Mouse (Mus musculus) urinary bladder, adult 18-20 months (tissue): ENCODE measurements around the gene Kalrn.
"Not testable (repeated sequence)": the region's sequence is repeated elsewhere in the genome, so short reads cannot be mapped to it uniquely, and the experiment has no call there.

ENCODE experiments used
- DNase-seq, 2 experiments: peaks; one replicate each; pipeline ENCODE4 v3.0.0; 2022; ENCODE audit warnings: low spot score in 2 of 2, mixed read lengths in 2 of 2

Gene Kalrn

GRCm38 (mm10) chr16:34113150-34113549, 460.2 kb downstream of the Kalrn start:
- no peak for DNase-seq

GRCm38 (mm10) chr16:34112490-34112889, 460.8 kb downstream of the Kalrn start:
- no peak for DNase-seq

DNA sequence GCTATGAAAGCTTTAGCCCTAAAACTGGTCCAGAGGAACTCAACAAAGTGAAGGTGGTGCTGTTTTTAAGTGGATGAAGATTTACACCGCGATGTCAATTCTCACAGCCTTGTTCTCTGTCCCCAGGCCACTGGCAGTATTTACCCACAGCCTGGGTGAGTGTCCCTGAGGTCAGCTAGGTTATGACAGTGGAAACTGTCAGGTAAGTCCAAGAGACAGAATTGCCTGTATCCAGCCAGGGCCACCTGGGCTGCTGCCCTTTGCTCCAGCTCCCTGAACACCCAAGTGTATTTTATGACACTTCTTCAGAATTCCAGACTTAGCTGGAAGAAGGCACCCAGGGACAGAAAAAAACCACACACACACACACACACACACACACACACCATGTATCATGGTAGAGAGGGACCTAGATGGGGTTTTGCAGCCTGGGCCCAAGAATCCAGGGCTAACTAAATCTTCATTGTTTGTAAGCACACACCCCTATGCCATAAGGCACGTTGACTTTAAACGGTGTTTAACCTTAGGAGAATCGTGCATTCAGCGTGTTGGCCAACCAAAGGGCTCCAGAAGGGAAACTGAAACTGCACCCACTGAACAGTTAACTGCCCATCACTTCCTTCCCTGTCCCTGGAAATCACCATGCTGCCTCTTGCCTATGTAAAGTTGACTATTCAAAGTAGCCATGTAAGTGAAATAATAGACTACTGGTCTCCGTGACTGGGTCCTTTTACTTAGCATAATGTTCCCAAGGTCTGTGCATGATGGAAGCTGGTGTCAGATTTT, 462.3 kb downstream of the Kalrn start:
- no peak for DNase-seq

DNA sequence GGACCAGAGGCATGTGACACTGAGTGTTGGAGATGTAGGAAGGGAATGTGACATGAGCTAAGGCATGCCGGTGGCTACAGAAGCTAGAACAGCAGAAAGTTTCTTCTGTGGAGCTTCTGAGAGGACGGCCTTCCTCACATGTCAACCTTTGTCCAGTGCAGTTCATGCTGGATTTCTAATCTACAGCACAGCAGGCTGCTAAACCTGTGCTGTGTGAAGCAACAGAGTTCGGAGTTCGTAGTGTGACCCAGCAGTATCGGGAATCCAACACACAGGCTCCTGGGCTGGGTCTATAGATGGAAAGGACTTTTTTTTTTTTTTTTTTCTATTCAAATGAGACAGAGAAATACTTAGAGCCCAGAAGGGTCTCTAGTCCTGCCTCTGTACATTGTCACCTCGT, 468.9 kb downstream of the Kalrn start:
- no peak for DNase-seq

DNA sequence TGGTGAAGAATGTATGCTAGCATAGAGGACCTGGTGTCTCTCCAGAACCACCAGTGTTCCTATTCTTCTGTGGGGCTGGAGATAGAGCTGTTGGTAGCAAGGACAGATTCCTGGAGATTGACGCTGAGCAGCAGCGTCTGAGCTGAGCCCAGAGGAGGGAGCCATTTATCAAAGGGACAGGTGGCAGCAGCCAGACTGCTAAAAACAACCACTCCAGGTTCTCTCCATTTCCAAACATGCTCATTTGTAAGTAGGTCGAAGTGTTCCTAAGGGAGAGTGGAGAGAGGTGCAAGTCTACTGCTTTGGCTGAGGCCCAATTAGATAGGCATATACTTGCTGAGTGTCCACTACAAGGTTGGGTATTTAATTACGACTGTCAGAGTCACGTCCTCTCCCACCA, 470.6 kb downstream of the Kalrn start:
- no peak for DNase-seq

GRCm38 (mm10) chr16:34099795-34100194, 473.5 kb downstream of the Kalrn start:
- no peak for DNase-seq

DNA sequence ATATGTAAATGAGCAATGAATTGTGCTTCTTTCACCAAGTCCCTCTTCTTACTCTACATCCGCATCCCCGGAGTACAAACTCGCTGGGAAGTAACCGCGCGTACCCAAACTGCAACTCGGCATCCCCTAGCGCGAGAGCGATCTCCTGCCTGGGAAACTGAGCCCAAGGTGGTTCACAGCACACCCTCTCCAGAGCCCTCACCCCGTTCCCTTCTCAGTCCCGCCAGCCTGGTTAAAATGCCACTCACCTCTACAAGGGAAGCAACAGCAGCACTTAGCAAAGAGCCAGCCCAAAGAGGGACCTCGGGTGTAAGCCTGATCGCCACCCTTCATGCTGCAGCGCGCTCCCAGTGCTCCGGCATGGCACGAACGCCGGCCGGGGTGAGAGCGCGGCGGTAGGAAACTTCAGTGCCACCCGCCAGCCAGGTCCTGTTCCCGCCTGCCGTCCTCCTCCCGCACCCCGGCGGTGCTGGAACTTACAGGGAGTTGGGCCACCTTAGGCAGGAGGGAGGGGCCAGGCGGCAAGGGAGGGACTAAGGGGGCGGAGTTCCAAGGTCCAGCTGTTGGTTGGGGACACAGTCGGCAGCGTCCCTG, 477.7 kb downstream of the Kalrn start:
- peak; percentile 57 to 66 for DNase-seq

DNA sequence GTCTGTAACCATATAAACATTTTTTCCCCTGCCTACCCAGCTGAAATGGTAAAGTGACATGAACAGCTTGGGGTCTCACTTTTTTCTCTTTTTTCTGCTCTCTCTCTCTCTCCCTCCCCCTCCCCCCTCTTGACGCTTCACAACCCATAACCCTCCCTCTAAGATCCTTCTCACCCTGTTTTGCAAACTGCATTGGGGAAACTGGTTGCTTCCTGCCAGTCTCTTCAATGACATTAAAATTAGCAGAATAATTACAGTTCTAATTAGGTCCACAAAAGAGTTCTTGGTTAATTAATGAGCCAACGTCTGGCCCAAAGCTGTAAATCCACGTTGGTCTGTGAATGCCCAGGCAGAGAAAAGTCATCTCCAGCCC, 478.3 kb downstream of the Kalrn start:
- DNase-seq: no peak

GRCm38 (mm10) chr16:34094446-34095092, 478.8 kb downstream of the Kalrn start:
- DNase-seq: peak in 1 of 2 experiments; percentile 21

GRCm38 (mm10) chr16:34093734-34094445, 479.4 kb downstream of the Kalrn start:
- no peak for DNase-seq

DNA sequence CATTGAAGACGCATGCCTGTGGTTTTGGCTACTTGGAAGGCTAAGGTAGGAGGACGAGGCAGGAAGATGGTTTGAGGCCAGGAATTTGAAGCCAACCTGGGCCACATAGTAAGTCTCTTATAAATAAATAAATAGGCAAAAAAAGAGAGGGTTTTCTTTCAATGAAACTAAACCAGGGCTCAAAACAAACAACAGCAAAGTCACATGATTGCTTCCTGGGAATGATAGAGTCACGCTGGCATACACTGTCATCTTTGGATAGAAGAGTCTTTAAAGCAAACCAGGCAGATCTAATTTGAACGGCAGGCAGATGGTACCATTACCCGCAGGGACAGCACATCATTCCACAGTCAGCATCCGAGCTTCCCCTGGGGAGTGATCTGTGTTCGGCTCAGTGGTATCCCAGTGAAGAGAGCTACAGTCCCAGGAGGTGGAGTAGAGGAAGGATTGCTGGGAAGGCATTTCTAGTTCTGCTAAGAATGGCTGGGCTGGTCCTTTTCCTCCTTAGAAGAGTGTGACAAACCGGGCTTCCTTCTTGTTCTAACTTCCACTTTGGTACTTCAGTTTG, 483.7 kb downstream of the Kalrn start:
- DNase-seq: no peak

GRCm38 (mm10) chr16:34089022-34089421, 484.3 kb downstream of the Kalrn start:
- no peak for DNase-seq

DNA sequence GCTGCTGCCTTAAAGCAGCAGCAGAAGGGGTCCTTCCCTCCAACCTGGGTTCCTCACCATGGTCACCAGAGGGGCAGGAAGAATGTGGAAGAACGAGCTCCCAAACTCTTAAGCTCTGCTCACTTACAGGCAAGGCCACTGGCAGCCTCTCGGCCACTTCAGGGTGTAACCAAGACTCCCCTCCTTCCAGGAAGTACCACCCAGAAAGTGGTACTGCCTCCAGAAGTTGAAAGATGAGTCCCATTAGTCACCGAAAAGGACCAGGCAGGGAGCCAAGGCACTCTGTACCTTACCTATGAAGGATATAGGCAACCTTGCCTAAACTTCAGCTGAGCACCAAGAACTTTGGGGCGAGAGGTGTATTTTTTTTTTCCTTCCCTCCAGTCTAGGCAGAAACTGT, 485.0 kb downstream of the Kalrn start:
- no peak for DNase-seq

DNA sequence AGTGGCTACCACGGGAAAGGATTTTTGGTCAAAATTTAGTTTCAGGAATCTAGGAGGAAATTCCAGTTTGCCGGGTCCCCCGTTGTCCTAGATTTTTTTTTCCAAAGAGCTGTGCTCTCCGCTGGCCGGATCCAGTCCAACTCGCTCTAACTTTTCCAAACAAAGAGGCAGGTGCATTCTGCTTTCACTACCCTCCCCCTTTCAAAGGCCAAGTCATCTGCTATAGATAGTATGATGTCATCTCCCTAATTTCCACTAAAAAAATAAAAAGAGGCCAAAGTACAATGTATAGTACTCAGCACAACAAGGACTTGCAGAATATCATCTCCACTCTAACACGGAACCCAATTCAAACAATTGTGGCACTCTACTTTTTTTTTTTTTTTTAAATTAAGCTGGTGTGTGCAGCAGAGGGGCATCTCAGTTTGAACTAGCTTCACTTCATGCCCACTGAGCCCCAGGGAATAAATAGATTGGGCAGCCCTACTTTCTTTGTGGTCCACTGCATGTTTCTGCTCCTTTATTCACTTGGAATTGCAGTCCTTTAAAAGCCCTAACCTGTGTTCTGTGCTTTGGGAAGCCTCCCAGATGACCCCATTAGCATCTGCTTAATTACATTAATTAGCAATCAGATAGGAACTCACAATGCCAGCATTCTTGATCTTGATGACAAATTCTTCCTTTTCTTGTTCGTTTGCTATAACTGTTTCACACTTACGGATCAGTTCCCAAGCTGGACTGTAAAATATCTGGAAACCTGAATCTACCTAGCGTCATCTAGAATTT, 489.0 kb downstream of the Kalrn start:
- DNase-seq: no peak

- DNase-seq: no peak
Observed at GRCm38 (mm10) chr16:34082494-34083469, 490.6 kb downstream of the Kalrn start.

- no peak for DNase-seq
Observed at GRCm38 (mm10) chr16:34081683-34082438, 491.5 kb downstream of the Kalrn start.

GRCm38 (mm10) chr16:34081314-34081682, 492.0 kb downstream of the Kalrn start:
- DNase-seq: not testable (repeated sequence)

DNA sequence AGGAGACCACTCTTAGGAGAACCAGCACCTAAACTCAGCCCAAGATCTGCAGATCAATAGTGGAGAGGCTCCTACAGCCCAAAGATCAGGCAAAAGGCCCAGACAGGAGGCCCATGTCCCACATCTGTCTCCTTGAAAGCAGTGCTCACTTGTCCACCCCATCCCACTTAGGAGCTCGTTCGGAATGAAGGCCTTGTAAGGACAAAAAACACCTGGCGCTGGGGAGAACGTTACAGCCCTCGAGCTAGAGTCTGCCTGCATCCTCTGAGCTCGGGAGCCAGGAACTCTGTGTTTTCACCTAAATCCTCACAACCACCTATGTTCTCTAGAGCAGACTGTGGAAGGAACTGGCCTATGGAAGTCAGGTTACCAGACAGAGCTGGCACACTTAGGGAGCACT, 492.5 kb downstream of the Kalrn start:
- DNase-seq: no peak

DNA sequence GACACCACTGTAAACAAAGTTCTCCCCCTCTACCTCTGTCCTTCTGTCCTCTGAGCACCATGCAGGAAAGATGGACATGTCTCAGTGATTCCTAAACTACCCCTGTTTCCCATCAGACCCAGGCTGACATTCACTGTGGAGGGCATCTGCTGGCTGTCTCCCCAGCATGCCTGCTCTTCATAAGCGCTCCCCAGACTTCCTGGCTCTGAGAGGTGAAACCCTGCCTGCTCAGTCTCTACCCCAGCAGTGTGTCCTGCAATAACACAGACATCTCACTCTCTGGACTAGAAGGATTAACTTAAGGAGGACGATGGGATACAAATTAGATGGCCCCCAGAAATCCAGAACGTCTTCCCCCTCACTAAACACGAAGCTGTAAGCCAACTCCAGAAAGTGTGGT, 493.8 kb downstream of the Kalrn start:
- no peak for DNase-seq
